8 mouse cellular contexts compared by ENCODE assay signal in the genomic region with DNA sequence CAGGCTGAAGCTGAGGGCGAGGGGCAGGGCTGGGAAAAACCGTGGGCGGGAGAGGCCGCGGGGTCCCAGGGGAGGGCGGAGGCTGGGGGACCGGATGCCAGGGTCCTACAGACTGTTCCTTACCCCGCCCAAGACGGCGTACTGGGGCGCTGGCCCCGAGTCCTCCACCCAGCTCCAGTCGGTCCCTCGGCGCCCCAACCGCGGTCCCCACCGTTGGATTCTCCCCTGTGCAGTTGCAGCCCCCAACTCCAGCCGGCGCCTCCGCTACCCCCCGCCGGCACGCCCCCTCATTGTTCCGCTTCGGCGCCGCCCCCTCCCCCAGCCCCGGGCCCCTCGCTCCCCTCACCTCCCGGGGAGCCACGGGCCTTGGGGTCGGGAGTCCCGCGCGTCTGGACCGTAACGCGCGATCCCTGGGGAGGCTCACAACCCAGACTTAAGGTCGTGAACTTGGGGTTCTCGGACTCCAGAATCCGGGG. TPM values are rescaled to one million over a fixed set of nuclear protein-coding genes. Genes with fewer than 3 reads are reported as not detected.
DNase-seq lines count a peak whose midpoint lies in the region; ATAC-seq and TF ChIP-seq lines count a peak whose summit lies in the region.

No protein-coding gene starts in this region.

- H3K27ac ChIP-seq in forebrain, embryonic 14.5 days (ENCODE audit: low read depth, low read length), result peak overlapping the region; percentile 84
- H3K27ac ChIP-seq in hindbrain, embryonic 11.5 days (ENCODE audit: low read depth, low read length), result peak overlapping the region; percentile 93
- peak overlapping the region; percentile 95 for H3K27ac ChIP-seq in limb, embryonic 15.5 days
- H3K27ac ChIP-seq in midbrain, postnatal 0 days (ENCODE audit: low read depth, low read length), result peak overlapping the region; percentile 51

- H3K4me1 ChIP-seq in erythroblast, embryonic 14.5 days (ENCODE audit: control insufficient read depth), result peaks cover 58% of the 10 kb centered on the region
- H3K4me1 ChIP-seq in forebrain, embryonic 14.5 days (ENCODE audit: control insufficient read depth, insufficient read depth, low read length), result peaks cover 18% of the 10 kb centered on the region
- no peaks in the 10 kb centered on the region for H3K4me1 ChIP-seq in hindbrain, embryonic 11.5 days (replicated peaks; ENCODE audit: control insufficient read depth, insufficient read depth, low read length)
- peaks cover 43% of the 10 kb centered on the region for H3K4me1 ChIP-seq in limb, embryonic 15.5 days
- peaks cover 18% of the 10 kb centered on the region; the same call in 1 of the 2 replicates for H3K4me1 ChIP-seq in midbrain, postnatal 0 days (ENCODE audit: insufficient read depth, low read length)

- TF ChIP-seq CTCF in midbrain, postnatal 0 days (IDR thresholded peaks at IDR 0.05), result no peak

- H3K36me3 ChIP-seq in erythroblast, embryonic 14.5 days (ENCODE audit: control insufficient read depth), result peaks cover 6% of the 10 kb centered on the region; the same call in 1 of the 2 replicates
- H3K36me3 ChIP-seq in forebrain, embryonic 14.5 days (ENCODE audit: control insufficient read depth, insufficient read depth, low read length), result peaks cover 34% of the 10 kb centered on the region
- H3K36me3 ChIP-seq in hindbrain, embryonic 11.5 days (ENCODE audit: control insufficient read depth, insufficient read depth, low read length), result peaks cover 7% of the 10 kb centered on the region; the same call in 1 of the 2 replicates
- peaks cover 36% of the 10 kb centered on the region for H3K36me3 ChIP-seq in limb, embryonic 15.5 days
- H3K36me3 ChIP-seq in midbrain, postnatal 0 days (ENCODE audit: insufficient read depth, low read length), result no peaks in the 10 kb centered on the region

- peak overlapping the region; percentile 67 for H3K4me3 ChIP-seq in erythroblast, embryonic 14.5 days (replicated peaks)
- H3K4me3 ChIP-seq in forebrain, embryonic 14.5 days (ENCODE audit: low read depth, low read length), result peak overlapping the region; percentile 82
- peak overlapping the region; percentile 90 for H3K4me3 ChIP-seq in hindbrain, embryonic 11.5 days (ENCODE audit: low read depth, low read length)
- peak overlapping the region; percentile 76 for H3K4me3 ChIP-seq in limb, embryonic 15.5 days
- H3K4me3 ChIP-seq in midbrain, postnatal 0 days (ENCODE audit: low read depth, low read length), result peak overlapping the region; percentile 77

- peak overlapping the region; percentile 87 for H3K9ac ChIP-seq in forebrain, embryonic 14.5 days (ENCODE audit: low read length)
- peak overlapping the region; percentile 91 for H3K9ac ChIP-seq in hindbrain, embryonic 11.5 days (ENCODE audit: low read depth, low read length)
- H3K9ac ChIP-seq in limb, embryonic 15.5 days, result peak overlapping the region; percentile 83
- H3K9ac ChIP-seq in midbrain, postnatal 0 days (replicated peaks; ENCODE audit: low read length, poor library complexity, severe bottlenecking), result peak overlapping the region; percentile 73

- peaks cover 25% of the 10 kb centered on the region for H3K27me3 ChIP-seq in erythroblast, embryonic 14.5 days (ENCODE audit: control insufficient read depth)
- no peaks in the 10 kb centered on the region for H3K27me3 ChIP-seq in forebrain, embryonic 14.5 days (replicated peaks; ENCODE audit: control insufficient read depth, insufficient read depth, low read length)
- no peaks in the 10 kb centered on the region for H3K27me3 ChIP-seq in hindbrain, embryonic 11.5 days (ENCODE audit: control insufficient read depth, insufficient read depth, low read length)
- H3K27me3 ChIP-seq in limb, embryonic 15.5 days, result no peaks in the 10 kb centered on the region
- no peaks in the 10 kb centered on the region for H3K27me3 ChIP-seq in midbrain, postnatal 0 days (ENCODE audit: insufficient read depth, low read length)

- DNase-seq in forebrain, embryonic 14.5 days (ENCODE audit: low spot score), result peak; percentile 57
- peak; percentile 66 for DNase-seq in hindbrain, embryonic 11.5 days (ENCODE audit: low spot score)
- DNase-seq in midbrain, postnatal 0 days (ENCODE audit: low spot score), result no peak
- peak; percentile 74 to 81 for DNase-seq in thymus, adult 18-20 months
- no peak for DNase-seq in right cerebral cortex, adult 18-20 months

- H3K9me3 ChIP-seq in erythroblast, embryonic 14.5 days (ENCODE audit: control insufficient read depth, low read length), result no peaks in the 10 kb centered on the region
- no peaks in the 10 kb centered on the region for H3K9me3 ChIP-seq in forebrain, embryonic 14.5 days (replicated peaks; ENCODE audit: control insufficient read depth, low read length)
- no peaks in the 10 kb centered on the region for H3K9me3 ChIP-seq in hindbrain, embryonic 11.5 days (ENCODE audit: control insufficient read depth, low read length)
- no peaks in the 10 kb centered on the region for H3K9me3 ChIP-seq in limb, embryonic 15.5 days
- H3K9me3 ChIP-seq in midbrain, postnatal 0 days (ENCODE audit: low read length), result no peaks in the 10 kb centered on the region

- no peak for ATAC-seq in erythroblast, adult 5-6 weeks (replicated peaks; ENCODE audit: low FRiP score, poor library complexity, severe bottlenecking)
- peak; percentile 6 for ATAC-seq in forebrain, embryonic 14.5 days
- ATAC-seq in hindbrain, embryonic 11.5 days (ENCODE audit: low FRiP score), result peak; percentile 18
- no peak for ATAC-seq in limb, embryonic 15.5 days (ENCODE audit: insufficient number of reproducible peaks, low FRiP score, low TSS enrichment, low read depth)
- no peak for ATAC-seq in midbrain, postnatal 0 days (ENCODE audit: low FRiP score)

- peak overlapping the region; percentile 70 for H3K4me2 ChIP-seq in forebrain, embryonic 14.5 days (ENCODE audit: low read length)
- peak overlapping the region; percentile 89 for H3K4me2 ChIP-seq in hindbrain, embryonic 11.5 days (replicated peaks; ENCODE audit: low read depth, low read length)
- peak overlapping the region; percentile 80 for H3K4me2 ChIP-seq in limb, embryonic 15.5 days
- H3K4me2 ChIP-seq in midbrain, postnatal 0 days (ENCODE audit: low read depth, low read length, poor library complexity, severe bottlenecking), result peak overlapping the region; percentile 99

- under 1% methylated on average over 39 of the region's 43 CpGs for WGBS in forebrain, embryonic 14.5 days
- WGBS in hindbrain, embryonic 11.5 days, result under 1% methylated on average over 39 of the region's 43 CpGs
- 0% methylated on average over 40 of the region's 43 CpGs for WGBS in limb, embryonic 15.5 days
- WGBS in midbrain, postnatal 0 days, result under 1% methylated on average over 38 of the region's 43 CpGs

RNA-seq across cellular contexts. Expression of a gene that starts 0.8 kb away (rescaled TPM):
- 0.45 and 0.53 TPM in 2 replicates for polyA plus RNA-seq in erythroblast, embryonic 14.5 days (2012)
- total RNA-seq in erythroblast, adult 5-6 weeks (2015; ENCODE audit: low replicate concordance), result 4.4 and 6.1 TPM in 2 replicates
- total RNA-seq in erythroblast, adult 5-6 weeks (2017; ENCODE audit: low replicate concordance), result 0.98 and 4.1 TPM in 2 replicates
- polyA plus RNA-seq in forebrain, embryonic 14.5 days (2014; fragmentation: Nextera tagmentation; extraction: Ambion mirVana), result 17.7 and 27.5 TPM in 2 replicates
- polyA plus RNA-seq in hindbrain, embryonic 11.5 days (2014; fragmentation: Nextera tagmentation; extraction: Ambion mirVana), result 39.5 and 48.0 TPM in 2 replicates
- polyA plus RNA-seq in limb, embryonic 15.5 days (2015; fragmentation: Nextera tagmentation; extraction: Ambion mirVana), result 54.4 and 54.8 TPM in 2 replicates
- 15.3 and 19.4 TPM in 2 replicates for total RNA-seq in midbrain, postnatal 0 days (2014; rRNA removed)
- polyA plus RNA-seq in midbrain, postnatal 0 days (2015; fragmentation: Nextera tagmentation; extraction: Ambion mirVana), result 7.9 and 8.0 TPM in 2 replicates

RNA-seq across cellular contexts. Expression of a gene that starts 8.5 kb away (rescaled TPM):
- polyA plus RNA-seq in erythroblast, embryonic 14.5 days (2012), result 2.3 and 2.8 TPM in 2 replicates
- 47.0 and 53.2 TPM in 2 replicates for total RNA-seq in erythroblast, adult 5-6 weeks (2015; ENCODE audit: low replicate concordance)
- 7.7 and 15.1 TPM in 2 replicates for total RNA-seq in erythroblast, adult 5-6 weeks (2017; ENCODE audit: low replicate concordance)
- 3.3 and 5.6 TPM in 2 replicates for polyA plus RNA-seq in forebrain, embryonic 14.5 days (2014; fragmentation: Nextera tagmentation; extraction: Ambion mirVana)
- polyA plus RNA-seq in hindbrain, embryonic 11.5 days (2014; fragmentation: Nextera tagmentation; extraction: Ambion mirVana), result 3.4 and 3.9 TPM in 2 replicates
- 22.8 and 26.0 TPM in 2 replicates for polyA plus RNA-seq in limb, embryonic 15.5 days (2015; fragmentation: Nextera tagmentation; extraction: Ambion mirVana)
- total RNA-seq in midbrain, postnatal 0 days (2014; rRNA removed), result 3.0 and 4.1 TPM in 2 replicates
- polyA plus RNA-seq in midbrain, postnatal 0 days (2015; fragmentation: Nextera tagmentation; extraction: Ambion mirVana), result 2.9 and 3.4 TPM in 2 replicates

RNA-seq across cellular contexts. Expression of a gene that starts 21.0 kb away (rescaled TPM):
- 2.2 and 2.5 TPM in 2 replicates for polyA plus RNA-seq in erythroblast, embryonic 14.5 days (2012)
- 6.3 and 9.0 TPM in 2 replicates for total RNA-seq in erythroblast, adult 5-6 weeks (2015; ENCODE audit: low replicate concordance)
- 3.4 TPM in 1 of 2 replicates, not detected in the other for total RNA-seq in erythroblast, adult 5-6 weeks (2017; ENCODE audit: low replicate concordance)
- 42.3 and 52.9 TPM in 2 replicates for polyA plus RNA-seq in forebrain, embryonic 14.5 days (2014; fragmentation: Nextera tagmentation; extraction: Ambion mirVana)
- 47.6 and 49.7 TPM in 2 replicates for polyA plus RNA-seq in hindbrain, embryonic 11.5 days (2014; fragmentation: Nextera tagmentation; extraction: Ambion mirVana)
- polyA plus RNA-seq in limb, embryonic 15.5 days (2015; fragmentation: Nextera tagmentation; extraction: Ambion mirVana), result 44.8 and 45.1 TPM in 2 replicates
- 30.7 and 37.9 TPM in 2 replicates for total RNA-seq in midbrain, postnatal 0 days (2014; rRNA removed)
- 41.6 and 43.2 TPM in 2 replicates for polyA plus RNA-seq in midbrain, postnatal 0 days (2015; fragmentation: Nextera tagmentation; extraction: Ambion mirVana)

RNA-seq across cellular contexts. Expression of a gene that starts 21.1 kb away (rescaled TPM):
- polyA plus RNA-seq in erythroblast, embryonic 14.5 days (2012), result 212 and 288 TPM in 2 replicates
- total RNA-seq in erythroblast, adult 5-6 weeks (2015; ENCODE audit: low replicate concordance), result 649 and 667 TPM in 2 replicates
- total RNA-seq in erythroblast, adult 5-6 weeks (2017; ENCODE audit: low replicate concordance), result 67.6 and 181 TPM in 2 replicates
- 539 and 750 TPM in 2 replicates for polyA plus RNA-seq in forebrain, embryonic 14.5 days (2014; fragmentation: Nextera tagmentation; extraction: Ambion mirVana)
- polyA plus RNA-seq in hindbrain, embryonic 11.5 days (2014; fragmentation: Nextera tagmentation; extraction: Ambion mirVana), result 746 and 776 TPM in 2 replicates
- polyA plus RNA-seq in limb, embryonic 15.5 days (2015; fragmentation: Nextera tagmentation; extraction: Ambion mirVana), result 822 and 1,022 TPM in 2 replicates
- 158 and 163 TPM in 2 replicates for total RNA-seq in midbrain, postnatal 0 days (2014; rRNA removed)
- polyA plus RNA-seq in midbrain, postnatal 0 days (2015; fragmentation: Nextera tagmentation; extraction: Ambion mirVana), result 536 and 539 TPM in 2 replicates

RNA-seq across cellular contexts. Expression of a gene that starts 21.2 kb away (rescaled TPM):
- 5.1 and 6.7 TPM in 2 replicates for polyA plus RNA-seq in erythroblast, embryonic 14.5 days (2012)
- 26.1 and 32.9 TPM in 2 replicates for total RNA-seq in erythroblast, adult 5-6 weeks (2015; ENCODE audit: low replicate concordance)
- total RNA-seq in erythroblast, adult 5-6 weeks (2017; ENCODE audit: low replicate concordance), result 16.7 and 24.7 TPM in 2 replicates
- 59.3 and 73.1 TPM in 2 replicates for polyA plus RNA-seq in forebrain, embryonic 14.5 days (2014; fragmentation: Nextera tagmentation; extraction: Ambion mirVana)
- 77.6 and 79.9 TPM in 2 replicates for polyA plus RNA-seq in hindbrain, embryonic 11.5 days (2014; fragmentation: Nextera tagmentation; extraction: Ambion mirVana)
- 67.6 and 73.4 TPM in 2 replicates for polyA plus RNA-seq in limb, embryonic 15.5 days (2015; fragmentation: Nextera tagmentation; extraction: Ambion mirVana)
- total RNA-seq in midbrain, postnatal 0 days (2014; rRNA removed), result 80.3 and 84.2 TPM in 2 replicates
- polyA plus RNA-seq in midbrain, postnatal 0 days (2015; fragmentation: Nextera tagmentation; extraction: Ambion mirVana), result 89.3 and 90.0 TPM in 2 replicates

Comparison
In these comparisons a context has a peak if more than half of its experiments do, and no peak if none do; other contexts are left out.
1. ATAC-seq: peak in forebrain, embryonic 14.5 days (single experiment) and hindbrain, embryonic 11.5 days (single experiment); none in erythroblast, adult 5-6 weeks (single experiment), limb, embryonic 15.5 days (single experiment) and midbrain, postnatal 0 days (single experiment).
2. DNase-seq: peak in forebrain, embryonic 14.5 days (single experiment), hindbrain, embryonic 11.5 days (single experiment) and thymus, adult 18-20 months (2 of 2); none in midbrain, postnatal 0 days (single experiment) and right cerebral cortex, adult 18-20 months (single experiment).
3. RNA of a gene that starts 21.0 kb away (polyA plus RNA-seq): 42.3 to 52.9 TPM in forebrain, embryonic 14.5 days, 47.6 to 49.7 TPM in hindbrain, embryonic 11.5 days, 44.8 to 45.1 TPM in limb, embryonic 15.5 days and 41.6 to 43.2 TPM in midbrain, postnatal 0 days; 2.2 to 2.5 TPM in erythroblast, embryonic 14.5 days; every median in the first group is over 10 times any median in the second.
4. Peak in every context shown above with its lines, with median percentiles within 50 percentile points of each other: H3K4me3 ChIP-seq, H3K27ac ChIP-seq, H3K4me2 ChIP-seq and H3K9ac ChIP-seq.